Mouse (Mus musculus) heart, embryonic 11.5 days (tissue): ENCODE measurements at regions not wholly inside any gene's neighbourhood (a gene's known extent, or its start where the extent isn't known, plus 50 kb on each side); places are given as distances from the start of the nearest gene placed in this dataset.

Experiments used
- ATAC-seq: fragments of 200-750 bp; cut with Nextera tagmentation; replicated peaks from 2 replicates; pipeline ENCODE4 v1.8.0; 2017; ENCODE audit warnings: moderate library complexity; ENCODE audit not compliant: insufficient number of reproducible peaks, low FRiP score, low TSS enrichment
- H3K27ac ChIP-seq: fragments of 300-500 bp; sonication (generic); 2 replicates; pipeline ENCODE4 v1.5.1; 2014; ENCODE audit warnings: mild to moderate bottlenecking, low read depth, low read length
- H3K27me3 ChIP-seq: fragments of 300-500 bp; sonication (generic); 2 replicates; pipeline ENCODE4 v1.6.1; 2014; ENCODE audit warnings: mild to moderate bottlenecking, low read length, mixed read lengths; ENCODE audit not compliant: control insufficient read depth, insufficient read depth
- H3K36me3 ChIP-seq: fragments of 300-500 bp; sonication (generic); 2 replicates; pipeline ENCODE4 v1.6.1; 2014; ENCODE audit warnings: mild to moderate bottlenecking, low read length, moderate library complexity, mixed read lengths; ENCODE audit not compliant: control insufficient read depth, insufficient read depth
- H3K4me1 ChIP-seq: fragments of 300-500 bp; sonication (generic); 2 replicates; pipeline ENCODE4 v1.6.1; 2014; ENCODE audit warnings: low read length; ENCODE audit not compliant: control insufficient read depth, insufficient read depth
- H3K4me2 ChIP-seq: fragments of 300-500 bp; sonication (generic); 2 replicates; pipeline ENCODE4 v1.6.1; 2014; ENCODE audit warnings: mild to moderate bottlenecking, moderate library complexity
- H3K4me3 ChIP-seq: fragments of 300-500 bp; sonication (generic); 2 replicates; pipeline ENCODE4 v1.5.1; 2014; ENCODE audit warnings: low read depth, low read length
- H3K9ac ChIP-seq: fragments of 300-500 bp; sonication (generic); 2 replicates; pipeline ENCODE4 v1.6.1; 2014; ENCODE audit warnings: mild to moderate bottlenecking, low read depth, low read length, moderate library complexity
- H3K9me3 ChIP-seq: fragments of 300-500 bp; sonication (generic); replicated peaks from 2 replicates; pipeline ENCODE4 v1.6.1; 2016; ENCODE audit warnings: low read length; ENCODE audit not compliant: control insufficient read depth
- WGBS: fragments of 180-500 bp; shearing (Covaris S2); extraction: QIAGEN DNeasy Blood & Tissue Kit; methylation state at CpG from one replicate; pipeline ENCODE4 v1.1.7; 2014; ENCODE audit not compliant: insufficient replicate concordance; 5-methylcytosine and 5-hydroxymethylcytosine counted together

DNA sequence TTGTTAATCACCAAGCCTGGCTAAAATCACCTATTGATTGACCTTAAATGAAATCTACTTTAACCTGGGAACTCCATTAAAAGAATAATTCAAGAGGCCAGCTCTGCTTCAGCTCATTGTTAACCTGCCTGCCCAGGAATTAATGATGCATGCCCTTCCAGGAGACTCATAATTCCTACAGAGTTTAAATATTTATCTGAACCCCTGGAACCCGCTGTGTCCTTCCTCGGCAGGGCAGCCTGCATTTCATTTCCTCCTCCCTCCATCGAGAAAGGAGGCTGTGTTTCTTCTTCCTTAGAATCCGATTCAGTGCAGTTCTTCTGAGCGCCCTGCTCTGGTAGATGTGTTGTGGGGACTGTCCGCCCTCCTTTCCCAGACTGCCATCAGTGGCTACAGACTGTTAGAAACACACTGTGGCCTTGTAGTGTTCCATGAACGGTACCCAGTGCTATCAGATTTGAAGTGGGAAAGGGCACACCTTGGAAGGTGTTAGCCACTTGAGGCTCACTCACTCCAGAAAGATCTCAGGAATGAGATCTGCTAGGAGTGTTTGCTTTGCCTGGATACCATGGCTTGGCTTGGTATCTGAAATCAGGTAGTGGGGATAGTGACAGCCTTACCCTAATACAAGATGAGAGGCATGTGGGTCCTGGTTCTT is 350.0 kb upstream of the Kazn start:
- Histone ChIP-seq H3K27ac (no peak overlapping the region), H3K4me2 (no peak overlapping the region), H3K4me1 (no peaks in the 10 kb centered on the region), H3K9ac (no peak overlapping the region), H3K4me3 (no peak overlapping the region), H3K36me3 (no peaks in the 10 kb centered on the region), H3K27me3 (no peaks in the 10 kb centered on the region), H3K9me3 (no peaks in the 10 kb centered on the region)
- WGBS: 69% methylated on average over 7 of the region's 7 CpGs
- no peak for ATAC-seq

DNA sequence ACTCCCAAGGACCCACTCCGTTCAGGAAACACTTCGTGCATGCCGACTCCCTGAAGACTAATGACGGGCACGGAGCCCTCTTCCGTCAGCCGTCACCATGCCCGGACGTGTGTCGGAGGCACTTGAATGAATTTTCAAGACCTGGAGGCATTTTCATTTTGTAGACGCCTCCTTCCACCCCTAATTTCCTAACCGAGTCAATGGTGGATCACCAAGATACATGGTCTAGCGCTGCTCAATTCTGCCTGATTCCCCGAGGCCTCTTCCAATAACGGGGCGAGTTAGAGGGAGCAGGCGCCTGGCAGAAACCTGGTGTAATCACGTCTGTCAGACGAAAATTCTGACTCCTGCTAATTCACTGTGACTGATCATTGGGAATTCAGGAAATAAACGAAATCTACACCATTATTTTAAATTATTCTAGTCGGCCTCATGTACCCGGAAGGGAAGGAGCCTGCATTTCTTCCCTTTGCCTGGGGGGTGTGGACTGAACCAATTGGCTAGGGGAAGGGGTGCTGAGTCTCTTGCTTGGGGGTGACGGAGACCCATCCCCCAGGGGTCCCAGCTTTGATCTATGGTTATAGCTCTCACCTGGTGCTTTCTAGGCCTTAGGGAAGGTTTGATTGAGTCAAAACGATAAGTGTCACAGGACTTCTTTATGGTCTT is 349.4 kb upstream of the Kazn start:
- no peak overlapping the region for H3K4me2 ChIP-seq
- no peak for ATAC-seq

GRCm38 (mm10) chr4:142587345-142588035 is 348.3 kb upstream of the Kazn start:
- H3K27ac ChIP-seq: no peak overlapping the region
- WGBS: 84% methylated on average over 22 of the region's 22 CpGs
- no peak overlapping the region for H3K9ac ChIP-seq
- H3K9me3 ChIP-seq: no peaks in the 10 kb centered on the region
- no peaks in the 10 kb centered on the region for H3K27me3 ChIP-seq
- H3K36me3 ChIP-seq: no peaks in the 10 kb centered on the region
- ATAC-seq: no peak
- no peak overlapping the region for H3K4me2 ChIP-seq
- H3K4me1 ChIP-seq: no peaks in the 10 kb centered on the region
- no peak overlapping the region for H3K4me3 ChIP-seq

More for the DNA sequence above, 349.4 kb upstream of the Kazn start:
- H3K9ac ChIP-seq: no peak overlapping the region
- WGBS: 69% methylated on average over 24 of the region's 24 CpGs
- H3K4me3 ChIP-seq: no peak overlapping the region
- H3K27ac ChIP-seq: no peak overlapping the region
- no peaks in the 10 kb centered on the region for H3K36me3 ChIP-seq
- no peaks in the 10 kb centered on the region for H3K9me3 ChIP-seq
- H3K4me1 ChIP-seq: no peaks in the 10 kb centered on the region
- H3K27me3 ChIP-seq: no peaks in the 10 kb centered on the region

DNA sequence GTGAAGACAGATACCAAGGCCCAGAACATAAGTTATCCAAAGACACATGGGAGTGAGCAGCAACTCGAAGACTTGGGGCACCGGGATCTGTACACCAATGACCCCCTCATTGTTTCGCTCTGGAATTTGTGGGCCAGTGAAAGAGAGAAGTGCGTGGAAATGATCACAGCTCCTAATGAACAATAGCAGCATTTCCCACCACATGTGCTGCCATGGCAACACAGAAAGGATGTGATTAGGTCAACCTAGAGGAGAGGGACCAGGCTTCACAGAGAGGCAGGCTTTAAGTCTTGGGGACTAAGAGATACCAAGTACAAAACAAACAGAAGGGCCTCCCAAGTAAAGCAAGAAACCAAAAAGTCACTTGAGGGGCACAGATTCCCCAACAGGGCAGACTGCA is 339.3 kb upstream of the Kazn start:
- Histone ChIP-seq H3K27ac (no peak overlapping the region), H3K36me3 (no peaks in the 10 kb centered on the region), H3K4me3 (no peak overlapping the region), H3K4me2 (no peak overlapping the region), H3K9ac (no peak overlapping the region), H3K27me3 (no peaks in the 10 kb centered on the region), H3K4me1 (no peaks in the 10 kb centered on the region), H3K9me3 (no peaks in the 10 kb centered on the region)
- WGBS: 80% methylated on average over 4 of the region's 4 CpGs
- no peak for ATAC-seq

- no peaks in the 10 kb centered on the region for H3K4me1 ChIP-seq
- no peak for ATAC-seq
- no peaks in the 10 kb centered on the region for H3K9me3 ChIP-seq
- H3K4me2 ChIP-seq: no peak overlapping the region
- no peaks in the 10 kb centered on the region for H3K36me3 ChIP-seq
- no peak overlapping the region for H3K27ac ChIP-seq
- H3K4me3 ChIP-seq: no peak overlapping the region
- WGBS: 42% methylated on average over 4 of the region's 4 CpGs
- no peak overlapping the region for H3K9ac ChIP-seq
- H3K27me3 ChIP-seq: no peaks in the 10 kb centered on the region
Observed at GRCm38 (mm10) chr4:142577519-142577918, 338.3 kb upstream of the Kazn start.

- no peak for ATAC-seq
- H3K36me3 ChIP-seq: no peaks in the 10 kb centered on the region
- no peaks in the 10 kb centered on the region for H3K27me3 ChIP-seq
- H3K4me2 ChIP-seq: no peak overlapping the region
- no peak overlapping the region for H3K27ac ChIP-seq
- WGBS: 68% methylated on average over 1 of the region's 1 CpGs
- no peaks in the 10 kb centered on the region for H3K9me3 ChIP-seq
- H3K4me1 ChIP-seq: no peaks in the 10 kb centered on the region
- H3K4me3 ChIP-seq: no peak overlapping the region
- no peak overlapping the region for H3K9ac ChIP-seq
Observed at GRCm38 (mm10) chr4:142574528-142574927, 335.3 kb upstream of the Kazn start.

DNA sequence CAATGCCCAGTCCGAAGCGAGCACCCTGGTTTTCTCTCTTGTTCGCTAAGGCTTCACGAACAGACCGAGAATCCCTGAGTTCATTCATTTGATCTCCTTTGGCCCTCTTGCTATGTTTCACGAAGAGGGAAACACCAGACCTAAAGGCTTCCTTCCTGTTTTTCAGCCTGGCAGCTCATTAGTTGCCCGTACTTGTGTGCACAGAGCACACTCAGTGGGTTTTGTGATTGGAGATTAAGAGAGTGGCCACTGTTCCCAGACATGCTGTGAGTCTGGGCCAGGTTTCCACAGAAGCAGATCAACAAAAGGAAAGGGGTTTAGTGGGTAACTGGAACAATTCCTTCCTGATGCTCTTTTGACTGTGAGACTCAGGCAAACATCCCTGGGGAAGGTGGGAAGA is 331.5 kb upstream of the Kazn start:
- Histone ChIP-seq H3K4me2 (no peak overlapping the region), H3K27ac (no peak overlapping the region), H3K27me3 (no peaks in the 10 kb centered on the region), H3K4me3 (no peak overlapping the region), H3K36me3 (no peaks in the 10 kb centered on the region), H3K4me1 (no peaks in the 10 kb centered on the region), H3K9me3 (no peaks in the 10 kb centered on the region), H3K9ac (no peak overlapping the region)
- no peak for ATAC-seq
- WGBS: 75% methylated on average over 7 of the region's 7 CpGs

DNA sequence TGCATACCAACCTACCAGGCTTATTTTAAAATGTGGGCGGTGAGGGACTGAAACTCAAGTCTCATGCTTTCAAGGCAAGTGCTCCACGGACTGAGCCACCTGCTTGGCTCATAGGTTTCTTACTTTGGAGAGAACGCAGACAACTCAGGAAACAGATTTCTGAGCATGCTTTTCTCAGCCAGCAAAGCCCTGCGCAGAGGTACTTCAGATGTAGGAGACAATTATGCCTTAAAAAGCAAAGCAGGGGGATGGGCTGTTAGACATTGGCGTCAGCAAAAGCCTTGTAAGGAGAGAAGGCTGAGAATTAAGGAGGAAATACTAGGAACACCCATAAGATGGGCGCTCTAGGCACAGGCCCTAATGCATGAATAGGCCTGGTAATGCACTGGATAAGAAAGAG is 329.4 kb upstream of the Kazn start:
- 76% methylated on average over 6 of the region's 6 CpGs for WGBS

More for the DNA sequence above, 329.4 kb upstream of the Kazn start:
- Histone ChIP-seq H3K4me1 (no peaks in the 10 kb centered on the region), H3K9ac (no peak overlapping the region), H3K4me2 (no peak overlapping the region), H3K27ac (no peak overlapping the region), H3K4me3 (no peak overlapping the region), H3K27me3 (no peaks in the 10 kb centered on the region), H3K36me3 (no peaks in the 10 kb centered on the region), H3K9me3 (no peaks in the 10 kb centered on the region)
- no peak for ATAC-seq
